Mouse (Mus musculus) small intestine, adult 2 months (tissue): ENCODE measurements around the gene Gipc2. TPM values are rescaled to one million over a fixed set of nuclear protein-coding genes. Genes with fewer than 3 reads are reported as not detected.

ENCODE experiments used
- H3K27ac ChIP-seq: fragments of 200-500 bp; 2 replicates; pipeline ENCODE4 v1.5.1; 2012; ENCODE audit warnings: low read depth, low read length, control low read depth, inconsistent platforms; ENCODE audit not compliant: insufficient read depth
- H3K27me3 ChIP-seq: fragments of 200-500 bp; 2 replicates; pipeline ENCODE4 v1.6.1; 2012; ENCODE audit warnings: mild to moderate bottlenecking, moderate library complexity, low read length, inconsistent platforms; ENCODE audit not compliant: control insufficient read depth, insufficient read depth
- H3K36me3 ChIP-seq: fragments of 200-500 bp; 2 replicates; pipeline ENCODE4 v1.6.1; 2012; ENCODE audit warnings: mild to moderate bottlenecking, low read length, control low read depth, inconsistent platforms; ENCODE audit not compliant: control insufficient read depth, insufficient read depth
- H3K4me1 ChIP-seq: fragments of 200-500 bp; 2 replicates; pipeline ENCODE4 v1.6.1; 2012; ENCODE audit warnings: low read length, inconsistent platforms, mixed read lengths; ENCODE audit not compliant: control insufficient read depth, insufficient read depth, insufficient read length
- H3K4me3 ChIP-seq: fragments of 200-500 bp; 2 replicates; pipeline ENCODE4 v1.5.1; 2012; ENCODE audit warnings: low read depth, mild to moderate bottlenecking, control low read depth, inconsistent platforms, low read length, moderate library complexity
- CTCF ChIP-seq: fragments of 200-500 bp; IDR thresholded peaks from 2 replicates; pipeline ENCODE4 v1.5.1; 2012; ENCODE audit warnings: low read depth, mild to moderate bottlenecking, control low read depth, inconsistent platforms, low read length, moderate library complexity, mixed read lengths; ENCODE audit not compliant: insufficient replicate concordance, insufficient read length; ENCODE audit errors: extremely low read depth
- POLR2A ChIP-seq: fragments of 200-500 bp; IDR thresholded peaks from 2 replicates; pipeline ENCODE4 v1.6.1; 2012; ENCODE audit warnings: low read depth, mild to moderate bottlenecking, control low read depth, inconsistent platforms, low read length, moderate library complexity
- WGBS: fragments of 180-500 bp; shearing (Covaris S2); methylation state at CpG from one replicate; pipeline ENCODE4 v1.1.7; 2018; 5-methylcytosine and 5-hydroxymethylcytosine counted together
- polyA plus RNA-seq: library from polyadenylated mRNA; depleted of rRNA; stranded (reverse); fragments of >200 nt; gene quantifications from 2 replicates; pipeline ENCODE4 v1.2.3, GENCODE M21; 2012; rRNA removed

Gene Gipc2
- 52.0 and 121 TPM in 2 replicates for polyA plus RNA-seq

DNA sequence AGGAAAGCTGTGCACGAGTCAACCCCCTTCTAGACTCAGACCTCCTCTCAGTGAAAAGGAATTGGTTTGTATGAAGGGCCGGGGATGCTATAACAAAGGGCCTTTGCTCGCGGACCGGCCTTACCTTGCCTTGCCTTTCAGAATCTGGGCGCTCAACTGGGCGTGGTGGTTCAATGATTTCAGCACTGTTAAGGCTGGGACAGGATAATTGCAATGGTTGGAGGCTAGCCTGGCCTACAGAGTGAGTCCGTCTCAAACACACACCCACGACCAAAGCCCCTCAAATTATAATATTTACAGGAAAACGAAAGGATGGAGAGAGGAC, at the start of gene Gipc2:
Gene Gipc2 (minus strand): TSS at position 132 of the 325 bp plus-strand sequence.
- 9% methylated on average over 10 of the region's 10 CpGs for WGBS
- H3K36me3 ChIP-seq: peaks cover 3% of the 10 kb centered on the region; the same call in 1 of the 2 replicates
- H3K4me3 ChIP-seq: peak within 1 kb of the TSS; percentile 82
- H3K27ac ChIP-seq: peak within 1 kb of the TSS; percentile 98
- TF ChIP-seq CTCF (no peak), POLR2A (no peak)
- H3K27me3 ChIP-seq: no peaks in the 10 kb centered on the region
- peaks cover 14% of the 10 kb centered on the region for H3K4me1 ChIP-seq

GRCm38 (mm10) chr3:152213416-152213815, 47.4 kb upstream of the Gipc2 start:
- H3K27ac ChIP-seq: no peak overlapping the region
- no peak for TF ChIP-seq CTCF
- no peak for TF ChIP-seq POLR2A
- WGBS: 21% methylated on average over 3 of the region's 3 CpGs
- H3K4me1 ChIP-seq: peaks cover 3% of the 10 kb centered on the region; the same call in 1 of the 2 replicates
- peaks cover 22% of the 10 kb centered on the region for H3K36me3 ChIP-seq
- H3K4me3 ChIP-seq: no peak overlapping the region
- H3K27me3 ChIP-seq: no peaks in the 10 kb centered on the region

- H3K27ac ChIP-seq: peak overlapping the region; percentile 17; the same call in 1 of the 2 replicates
- WGBS: 2% methylated on average over 7 of the region's 7 CpGs
- H3K36me3 ChIP-seq: peaks cover 11% of the 10 kb centered on the region
- no peak for TF ChIP-seq CTCF
- no peak for TF ChIP-seq POLR2A
- peak overlapping the region; percentile 71 for H3K4me3 ChIP-seq
- H3K4me1 ChIP-seq: peaks cover 5% of the 10 kb centered on the region; the same call in 1 of the 2 replicates
- no peaks in the 10 kb centered on the region for H3K27me3 ChIP-seq
These were observed 45.8 kb upstream of the Gipc2 start for GRCm38 (mm10) chr3:152211731-152212279.

GRCm38 (mm10) chr3:152210728-152211391, 44.8 kb upstream of the Gipc2 start:
- peak overlapping the region; percentile 71 for H3K4me3 ChIP-seq
- H3K27ac ChIP-seq: peak overlapping the region; percentile 86
- peaks cover 5% of the 10 kb centered on the region for H3K36me3 ChIP-seq
- no peaks in the 10 kb centered on the region for H3K27me3 ChIP-seq
- no peak for TF ChIP-seq POLR2A
- no peak for TF ChIP-seq CTCF
- WGBS: under 1% methylated on average over 68 of the region's 68 CpGs
- peaks cover 9% of the 10 kb centered on the region; the same call in 1 of the 2 replicates for H3K4me1 ChIP-seq

DNA sequence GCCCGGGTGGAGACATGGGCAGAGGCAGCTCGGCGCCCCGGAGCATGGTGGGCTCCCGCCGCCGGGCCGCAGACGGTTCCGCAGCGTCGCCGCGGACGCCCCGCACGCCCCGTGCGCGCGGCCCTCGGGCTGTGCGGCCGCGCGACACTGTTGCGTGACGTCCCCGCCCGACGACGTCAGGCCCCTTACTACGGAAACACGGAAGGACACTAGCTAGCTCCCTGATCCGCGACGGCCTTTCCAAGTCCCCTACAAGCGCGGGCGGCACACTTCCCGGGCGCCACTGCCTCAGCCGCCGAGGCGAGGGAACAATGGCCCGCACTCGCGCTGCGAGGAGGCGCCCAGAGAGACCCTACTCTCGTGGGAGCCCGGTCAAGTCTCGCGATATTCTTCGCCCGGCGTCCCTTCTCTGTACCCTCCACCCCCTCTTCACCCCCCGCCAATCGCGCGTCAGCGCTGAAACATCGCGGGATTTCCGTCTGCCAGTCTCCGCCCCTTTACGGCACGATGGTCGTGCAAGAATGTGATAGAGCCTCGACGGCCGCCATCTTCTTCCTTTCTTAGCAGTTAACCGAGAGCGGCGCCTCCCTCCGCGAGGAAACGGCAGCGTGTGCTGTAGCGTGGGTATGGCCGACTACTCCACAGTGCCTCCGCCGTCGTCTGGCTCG, 44.1 kb upstream of the Gipc2 start, which contains the start of the genes Dnajb4 and Fubp1:
Gene Dnajb4 (minus strand): TSS at position 336 of the 668 bp plus-strand sequence.
Gene Fubp1 (plus strand): TSS at position 456 of the 668 bp plus-strand sequence.
- TF ChIP-seq CTCF (no peak), POLR2A (peak; percentile 94)
- Histone ChIP-seq H3K4me3 (peak within 1 kb of the TSS; percentile 71), H3K27ac (peak within 1 kb of the TSS; percentile 95), H3K36me3 (no peaks in the 10 kb centered on the region), H3K4me1 (peaks cover 9% of the 10 kb centered on the region; the same call in 1 of the 2 replicates), H3K27me3 (no peaks in the 10 kb centered on the region)
- under 1% methylated on average over 85 of the region's 85 CpGs for WGBS

- H3K36me3 ChIP-seq: no peaks in the 10 kb centered on the region
- peaks cover 9% of the 10 kb centered on the region; the same call in 1 of the 2 replicates for H3K4me1 ChIP-seq
- peak overlapping the region; percentile 95 for H3K27ac ChIP-seq
- WGBS: 2% methylated on average over 25 of the region's 25 CpGs
- no peak for TF ChIP-seq POLR2A
- no peak for TF ChIP-seq CTCF
- peak overlapping the region; percentile 71 for H3K4me3 ChIP-seq
- no peaks in the 10 kb centered on the region for H3K27me3 ChIP-seq
These were observed 43.3 kb upstream of the Gipc2 start for GRCm38 (mm10) chr3:152209177-152209966.
